Mouse (Mus musculus) forebrain, embryonic 15.5 days (tissue): Measurements from ENCODE around the gene Epo. TPM values are rescaled to one million over a fixed set of nuclear protein-coding genes. Genes with fewer than 3 reads are reported as not detected.

Source experiments
- ATAC-seq: fragments of 200-750 bp; cut with Nextera tagmentation; replicated peaks from 2 replicates; pipeline ENCODE4 v1.8.0; 2017; ENCODE audit warnings: mild to moderate bottlenecking, moderate TSS enrichment, moderate library complexity
- H3K27ac ChIP-seq: fragments of 300-500 bp; sonication (generic); replicated peaks from 2 replicates; pipeline ENCODE4 v1.5.1; 2015; ENCODE audit warnings: mild to moderate bottlenecking, inconsistent platforms
- H3K27me3 ChIP-seq: fragments of 300-500 bp; sonication (generic); 2 replicates; pipeline ENCODE4 v1.6.1; 2015; ENCODE audit warnings: inconsistent platforms
- H3K36me3 ChIP-seq: fragments of 300-500 bp; sonication (generic); 2 replicates; pipeline ENCODE4 v1.6.1; 2015; ENCODE audit warnings: mild to moderate bottlenecking, inconsistent platforms
- H3K4me1 ChIP-seq: fragments of 300-500 bp; sonication (generic); 2 replicates; pipeline ENCODE4 v1.6.1; 2015; ENCODE audit warnings: inconsistent platforms
- H3K4me2 ChIP-seq: fragments of 300-500 bp; sonication (generic); replicated peaks from 2 replicates; pipeline ENCODE4 v1.6.1; 2015; ENCODE audit warnings: mild to moderate bottlenecking, inconsistent platforms
- H3K4me3 ChIP-seq: fragments of 300-500 bp; sonication (generic); 2 replicates; pipeline ENCODE4 v1.5.1; 2015; ENCODE audit warnings: mild to moderate bottlenecking, inconsistent platforms
- H3K9ac ChIP-seq: fragments of 300-500 bp; sonication (generic); replicated peaks from 2 replicates; pipeline ENCODE4 v1.6.1; 2015; ENCODE audit warnings: mild to moderate bottlenecking, inconsistent platforms
- H3K9me3 ChIP-seq: fragments of 300-500 bp; sonication (generic); 2 replicates; pipeline ENCODE4 v1.6.1; 2016; ENCODE audit warnings: inconsistent platforms
- WGBS: fragments of 180-500 bp; shearing (Covaris S2); methylation state at CpG from one replicate; pipeline ENCODE4 v1.1.7; 2015; ENCODE audit warnings: mixed read lengths; 5-methylcytosine and 5-hydroxymethylcytosine counted together
- polyA plus RNA-seq: library from polyadenylated mRNA; unstranded; fragments of >200 nt; fragmentation: Nextera tagmentation; extraction: Ambion mirVana; gene quantifications from 2 replicates; pipeline ENCODE4 v1.2.1, GENCODE M21; 2015

Epo gene
- polyA plus RNA-seq, 1 experiment from 2014 or later: not detected

- no peaks in the 10 kb centered on the region for H3K27me3 ChIP-seq
Measured at GRCm38 (mm10) chr5:137537461-137537860, 4.4 kb upstream of the Epo start.

GRCm38 (mm10) chr5:137535318-137535717 lies 2.3 kb upstream of the Epo start:
- Histone ChIP-seq H3K4me2 (no peak overlapping the region), H3K36me3 (no peaks in the 10 kb centered on the region), H3K27me3 (no peaks in the 10 kb centered on the region), H3K4me1 (peaks cover 18% of the 10 kb centered on the region), H3K27ac (no peak overlapping the region), H3K9ac (no peak overlapping the region), H3K9me3 (no peaks in the 10 kb centered on the region), H3K4me3 (no peak overlapping the region)
- 81% methylated on average over 9 of the region's 9 CpGs for WGBS
- no peak for ATAC-seq

More at GRCm38 (mm10) chr5:137537461-137537860, 4.4 kb upstream of the Epo start:
- WGBS: 62% methylated on average over 4 of the region's 4 CpGs
- H3K4me1 ChIP-seq: peaks cover 20% of the 10 kb centered on the region
- no peak overlapping the region for H3K27ac ChIP-seq
- H3K4me2 ChIP-seq: no peak overlapping the region
- no peak overlapping the region for H3K4me3 ChIP-seq
- ATAC-seq: no peak
- no peak overlapping the region for H3K9ac ChIP-seq
- H3K36me3 ChIP-seq: no peaks in the 10 kb centered on the region
- no peaks in the 10 kb centered on the region for H3K9me3 ChIP-seq

- Histone ChIP-seq H3K27me3 (no peaks in the 10 kb centered on the region), H3K4me2 (no peak overlapping the region), H3K36me3 (peaks cover 3% of the 10 kb centered on the region), H3K9ac (no peak overlapping the region), H3K9me3 (no peaks in the 10 kb centered on the region), H3K4me3 (no peak overlapping the region), H3K27ac (no peak overlapping the region), H3K4me1 (peaks cover 21% of the 10 kb centered on the region)
- no peak for ATAC-seq
- WGBS: 95% methylated on average over 3 of the region's 3 CpGs
Measured at GRCm38 (mm10) chr5:137534762-137535161, 1.7 kb upstream of the Epo start.

- Histone ChIP-seq H3K27me3 (no peaks in the 10 kb centered on the region), H3K36me3 (peaks cover 23% of the 10 kb centered on the region), H3K9ac (peak overlapping the region; percentile 94), H3K9me3 (no peaks in the 10 kb centered on the region), H3K4me3 (peak overlapping the region; percentile 87), H3K4me1 (peaks cover 23% of the 10 kb centered on the region), H3K27ac (peak overlapping the region; percentile 98), H3K4me2 (peak overlapping the region; percentile 89)
- peak; percentile 30 for ATAC-seq
- 0% methylated on average over 10 of the region's 12 CpGs for WGBS
Measured at GRCm38 (mm10) chr5:137532808-137533116, 280 bp downstream of the Epo start.

- H3K9me3 ChIP-seq: no peaks in the 10 kb centered on the region
- no peak; the same call in 1 of the 2 replicates for ATAC-seq
- H3K4me2 ChIP-seq: peak overlapping the region; percentile 89
- peaks cover 25% of the 10 kb centered on the region for H3K4me1 ChIP-seq
- H3K4me3 ChIP-seq: peak overlapping the region; percentile 87
- H3K27me3 ChIP-seq: no peaks in the 10 kb centered on the region
- WGBS: under 1% methylated on average over 19 of the region's 19 CpGs
- peak overlapping the region; percentile 94 for H3K9ac ChIP-seq
- peaks cover 28% of the 10 kb centered on the region for H3K36me3 ChIP-seq
- peak overlapping the region; percentile 98 for H3K27ac ChIP-seq
Measured at GRCm38 (mm10) chr5:137532131-137532807, 773 bp downstream of the Epo start.

- H3K27ac ChIP-seq: peak overlapping the region; percentile 98
Measured at GRCm38 (mm10) chr5:137531414-137532130, 1.5 kb downstream of the Epo start.

GRCm38 (mm10) chr5:137530588-137531413 lies 2.2 kb downstream of the Epo start:
- peak overlapping the region; percentile 98 for H3K27ac ChIP-seq
- peaks cover 38% of the 10 kb centered on the region for H3K36me3 ChIP-seq
- peaks cover 34% of the 10 kb centered on the region for H3K4me1 ChIP-seq
- no peaks in the 10 kb centered on the region for H3K9me3 ChIP-seq
- H3K27me3 ChIP-seq: no peaks in the 10 kb centered on the region
- under 1% methylated on average over 46 of the region's 46 CpGs for WGBS
- H3K4me2 ChIP-seq: peak overlapping the region; percentile 89
- peak overlapping the region; percentile 87 for H3K4me3 ChIP-seq
- H3K9ac ChIP-seq: peak overlapping the region; percentile 94
- ATAC-seq: peak; percentile 45

More at GRCm38 (mm10) chr5:137531414-137532130, 1.5 kb downstream of the Epo start:
- WGBS: under 1% methylated on average over 51 of the region's 51 CpGs
- Histone ChIP-seq H3K4me3 (peak overlapping the region; percentile 87), H3K36me3 (peaks cover 32% of the 10 kb centered on the region), H3K9me3 (no peaks in the 10 kb centered on the region), H3K4me1 (peaks cover 28% of the 10 kb centered on the region), H3K4me2 (peak overlapping the region; percentile 89), H3K9ac (peak overlapping the region; percentile 94), H3K27me3 (no peaks in the 10 kb centered on the region)
- peak; percentile 21 for ATAC-seq

GRCm38 (mm10) chr5:137530075-137530474 lies 3.0 kb downstream of the Epo start:
- Histone ChIP-seq H3K36me3 (peaks cover 45% of the 10 kb centered on the region), H3K9me3 (no peaks in the 10 kb centered on the region), H3K27ac (peak overlapping the region; percentile 98), H3K9ac (peak overlapping the region; percentile 94), H3K27me3 (no peaks in the 10 kb centered on the region), H3K4me3 (peak overlapping the region; percentile 87), H3K4me2 (peak overlapping the region; percentile 89), H3K4me1 (peaks cover 34% of the 10 kb centered on the region)
- ATAC-seq: no peak
- 61% methylated on average over 8 of the region's 8 CpGs for WGBS

GRCm38 (mm10) chr5:137529221-137529995 lies 3.6 kb downstream of the Epo start:
- no peak for ATAC-seq
- peaks cover 34% of the 10 kb centered on the region for H3K4me1 ChIP-seq
- peak overlapping the region; percentile 94; the same call in 1 of the 2 replicates for H3K9ac ChIP-seq
- H3K27ac ChIP-seq: peak overlapping the region; percentile 98; the same call in 1 of the 2 replicates
- H3K27me3 ChIP-seq: no peaks in the 10 kb centered on the region
- H3K36me3 ChIP-seq: peaks cover 52% of the 10 kb centered on the region
- H3K4me2 ChIP-seq: peak overlapping the region; percentile 89
- H3K4me3 ChIP-seq: peak overlapping the region; percentile 87; the same call in 1 of the 2 replicates
- 73% methylated on average over 15 of the region's 15 CpGs for WGBS
- no peaks in the 10 kb centered on the region for H3K9me3 ChIP-seq

GRCm38 (mm10) chr5:137528247-137528968 lies 4.6 kb downstream of the Epo start:
- H3K4me2 ChIP-seq: no peak overlapping the region
- peaks cover 30% of the 10 kb centered on the region for H3K4me1 ChIP-seq
- 82% methylated on average over 22 of the region's 22 CpGs for WGBS
- H3K9ac ChIP-seq: no peak overlapping the region
- H3K4me3 ChIP-seq: no peak overlapping the region
- peaks cover 62% of the 10 kb centered on the region for H3K36me3 ChIP-seq
- H3K9me3 ChIP-seq: no peaks in the 10 kb centered on the region
- ATAC-seq: no peak
- H3K27me3 ChIP-seq: no peaks in the 10 kb centered on the region
- no peak overlapping the region for H3K27ac ChIP-seq

GRCm38 (mm10) chr5:137527413-137527812 lies 5.6 kb downstream of the Epo start:
- Histone ChIP-seq H3K36me3 (peaks cover 72% of the 10 kb centered on the region), H3K9ac (no peak overlapping the region), H3K27me3 (no peaks in the 10 kb centered on the region), H3K4me2 (no peak overlapping the region), H3K4me1 (peaks cover 30% of the 10 kb centered on the region), H3K9me3 (no peaks in the 10 kb centered on the region), H3K4me3 (no peak overlapping the region), H3K27ac (no peak overlapping the region; the same call in 1 of the 2 replicates)
- ATAC-seq: no peak
- 39% methylated on average over 1 of the region's 1 CpGs for WGBS
